Mouse (Mus musculus): ENCODE results near the gene Usp7. TPM values are rescaled to one million over a fixed set of nuclear protein-coding genes. Genes with fewer than 3 reads are reported as not detected.

Gene Usp7
- polyA plus RNA-seq, 1 experiment from 2014 or later = 16.9 TPM

DNA sequence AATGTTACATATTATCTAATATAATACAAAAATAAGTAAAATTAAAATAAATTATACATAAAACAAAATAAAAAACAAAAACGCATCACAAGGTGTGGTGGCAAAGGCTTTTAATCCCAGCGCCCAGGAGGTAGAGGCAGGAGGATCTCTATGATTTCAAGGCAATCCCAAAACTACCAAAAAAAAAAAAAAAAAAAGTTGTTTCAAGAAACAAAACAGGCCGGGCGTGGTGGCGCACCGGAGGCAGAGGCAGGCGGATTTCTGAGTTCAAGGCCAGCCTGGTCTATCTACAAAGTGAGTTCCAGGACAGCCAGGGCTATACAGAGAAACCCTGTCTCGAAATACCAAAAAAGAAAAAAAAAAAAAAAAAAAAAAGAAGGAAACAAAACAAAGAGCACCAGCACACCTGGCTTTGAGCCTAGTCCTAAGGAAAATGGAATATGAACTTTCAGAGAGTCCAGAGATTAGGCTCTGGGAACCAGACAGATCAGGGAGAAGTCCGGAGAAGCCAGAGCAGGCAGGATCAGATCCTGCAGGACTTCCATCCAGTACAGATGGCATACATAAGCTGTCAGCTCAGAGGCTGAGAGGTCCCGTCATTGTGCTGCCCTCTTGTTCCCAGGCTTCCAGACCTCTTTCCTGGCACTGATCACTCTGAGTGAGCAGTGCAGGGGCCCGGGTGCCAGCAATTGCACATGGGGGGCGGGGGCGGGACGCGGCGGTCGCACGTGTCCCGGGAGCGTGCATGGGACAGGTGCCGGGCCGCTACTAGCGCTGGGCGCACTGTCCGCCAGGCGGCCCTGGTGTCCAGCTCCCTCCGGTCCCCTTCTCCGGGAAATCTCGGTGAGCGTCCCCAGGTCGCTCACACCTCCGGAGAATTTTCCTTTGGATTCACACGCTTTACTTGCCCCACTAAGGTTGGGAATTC, 36.8 kb upstream of the Usp7 start:
- ATAC-seq (replicated peaks; ENCODE audit: extremely low read depth, insufficient read depth, low FRiP score) = peak; percentile 56
- WGBS = 8% methylated on average over 33 of the region's 33 CpGs
- no peaks in the 10 kb centered on the region for H3K9me3 ChIP-seq (replicated peaks; ENCODE audit: control insufficient read depth, low read length)
- no peaks in the 10 kb centered on the region for H3K27me3 ChIP-seq (ENCODE audit: control insufficient read depth, insufficient read depth, low read length)
- H3K4me1 ChIP-seq (ENCODE audit: control insufficient read depth, insufficient read depth, low read length) = peaks cover 20% of the 10 kb centered on the region
- H3K36me3 ChIP-seq (ENCODE audit: control insufficient read depth, insufficient read depth) = peaks cover 5% of the 10 kb centered on the region; the same call in 1 of the 2 replicates
- H3K27ac ChIP-seq (ENCODE audit: low read length) = peak overlapping the region; percentile 93
- H3K9ac ChIP-seq (ENCODE audit: low read length) = peak overlapping the region; percentile 58
- H3K4me2 ChIP-seq (ENCODE audit: low read depth, low read length) = peak overlapping the region; percentile 71
- H3K4me3 ChIP-seq (ENCODE audit: low read length) = peak overlapping the region; percentile 67

DNA sequence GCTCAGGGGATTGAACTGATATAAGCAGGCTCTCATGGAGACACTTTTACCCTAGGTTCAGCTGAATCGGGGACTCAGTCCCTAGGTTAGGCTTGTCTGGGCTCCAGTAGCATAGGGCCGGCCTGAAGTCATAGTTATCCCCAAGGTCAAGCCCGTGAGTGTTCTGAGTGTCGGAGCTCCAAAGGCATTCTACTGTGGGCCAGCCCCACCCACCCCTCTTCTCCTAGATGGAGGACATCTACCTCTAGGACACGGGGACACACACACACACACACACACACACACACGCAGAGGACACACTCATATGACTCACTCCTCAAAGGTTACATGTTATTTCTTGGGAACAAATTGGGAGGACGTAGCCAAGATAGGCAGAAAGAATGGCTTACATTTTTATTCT, 35.3 kb upstream of the Usp7 start:
- Histone ChIP-seq H3K4me1 (ENCODE audit: control insufficient read depth, insufficient read depth, low read length) (peaks cover 9% of the 10 kb centered on the region), H3K9me3 (replicated peaks; ENCODE audit: control insufficient read depth, low read length) (no peaks in the 10 kb centered on the region), H3K4me3 (ENCODE audit: low read length) (no peak overlapping the region), H3K9ac (ENCODE audit: low read length) (no peak overlapping the region), H3K27me3 (ENCODE audit: control insufficient read depth, insufficient read depth, low read length) (no peaks in the 10 kb centered on the region), H3K27ac (ENCODE audit: low read length) (no peak overlapping the region), H3K36me3 (ENCODE audit: control insufficient read depth, insufficient read depth) (no peaks in the 10 kb centered on the region), H3K4me2 (ENCODE audit: low read depth, low read length) (no peak overlapping the region)
- no peak for ATAC-seq (replicated peaks; ENCODE audit: extremely low read depth, insufficient read depth, low FRiP score)
- WGBS = 76% methylated on average over 7 of the region's 7 CpGs

- Histone ChIP-seq H3K27me3 (ENCODE audit: control insufficient read depth, insufficient read depth, low read length) (no peaks in the 10 kb centered on the region), H3K36me3 (ENCODE audit: control insufficient read depth, insufficient read depth) (no peaks in the 10 kb centered on the region), H3K4me3 (ENCODE audit: low read length) (no peak overlapping the region), H3K9ac (ENCODE audit: low read length) (no peak overlapping the region), H3K4me2 (ENCODE audit: low read depth, low read length) (no peak overlapping the region), H3K27ac (ENCODE audit: low read length) (no peak overlapping the region), H3K4me1 (ENCODE audit: control insufficient read depth, insufficient read depth, low read length) (0 out of 2 replicates have a peak, but pooled peaks cover 2% of the 10 kb centered on the region), H3K9me3 (replicated peaks; ENCODE audit: control insufficient read depth, low read length) (no peaks in the 10 kb centered on the region)
- ATAC-seq (replicated peaks; ENCODE audit: extremely low read depth, insufficient read depth, low FRiP score) = no peak
- 54% methylated on average over 2 of the region's 2 CpGs for WGBS
Measured at GRCm38 (mm10) chr16:8823661-8824060, 31.6 kb upstream of the Usp7 start.

GRCm38 (mm10) chr16:8822586-8822985, 30.5 kb upstream of the Usp7 start:
- H3K36me3 ChIP-seq (ENCODE audit: control insufficient read depth, insufficient read depth) = no peaks in the 10 kb centered on the region
- no peaks in the 10 kb centered on the region for H3K9me3 ChIP-seq (replicated peaks; ENCODE audit: control insufficient read depth, low read length)
- H3K4me2 ChIP-seq (ENCODE audit: low read depth, low read length) = no peak overlapping the region
- ATAC-seq (replicated peaks; ENCODE audit: extremely low read depth, insufficient read depth, low FRiP score) = no peak
- H3K4me3 ChIP-seq (ENCODE audit: low read length) = no peak overlapping the region
- WGBS = 78% methylated on average over 4 of the region's 4 CpGs
- 0 out of 2 replicates have a peak, but pooled peaks cover 2% of the 10 kb centered on the region for H3K4me1 ChIP-seq (ENCODE audit: control insufficient read depth, insufficient read depth, low read length)
- no peak overlapping the region for H3K9ac ChIP-seq (ENCODE audit: low read length)
- H3K27me3 ChIP-seq (ENCODE audit: control insufficient read depth, insufficient read depth, low read length) = no peaks in the 10 kb centered on the region
- H3K27ac ChIP-seq (ENCODE audit: low read length) = no peak overlapping the region

DNA sequence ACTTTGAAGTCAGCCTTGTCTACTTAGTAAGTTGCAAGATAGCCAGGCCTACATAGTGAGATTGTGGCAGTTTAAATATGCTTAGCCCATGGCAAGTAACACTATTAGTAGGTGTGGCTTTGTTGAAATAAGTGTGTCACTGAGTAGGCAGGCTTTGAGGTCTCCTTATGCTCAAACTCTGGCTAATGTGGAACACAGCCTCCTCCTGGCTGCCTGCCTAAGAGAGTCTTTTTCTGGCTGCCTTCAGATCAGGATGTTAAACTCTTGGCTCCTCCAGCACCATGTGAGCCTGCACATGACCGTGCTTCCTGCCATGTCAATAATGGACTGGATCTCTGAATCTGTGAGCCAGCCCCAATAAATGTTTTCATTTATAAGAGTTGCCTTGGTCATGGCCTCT, 29.3 kb upstream of the Usp7 start:
- Histone ChIP-seq H3K4me1 (ENCODE audit: control insufficient read depth, insufficient read depth, low read length) (0 out of 2 replicates have a peak, but pooled peaks cover 2% of the 10 kb centered on the region), H3K27me3 (ENCODE audit: control insufficient read depth, insufficient read depth, low read length) (no peaks in the 10 kb centered on the region), H3K36me3 (ENCODE audit: control insufficient read depth, insufficient read depth) (no peaks in the 10 kb centered on the region), H3K4me3 (ENCODE audit: low read length) (no peak overlapping the region), H3K9me3 (replicated peaks; ENCODE audit: control insufficient read depth, low read length) (no peaks in the 10 kb centered on the region), H3K27ac (ENCODE audit: low read length) (no peak overlapping the region), H3K4me2 (ENCODE audit: low read depth, low read length) (no peak overlapping the region), H3K9ac (ENCODE audit: low read length) (no peak overlapping the region)
- 64% methylated on average over 1 of the region's 1 CpGs for WGBS
- ATAC-seq (replicated peaks; ENCODE audit: extremely low read depth, insufficient read depth, low FRiP score) = no peak

GRCm38 (mm10) chr16:8817872-8818271, 25.8 kb upstream of the Usp7 start:
- Histone ChIP-seq H3K36me3 (ENCODE audit: control insufficient read depth, insufficient read depth) (no peaks in the 10 kb centered on the region), H3K4me1 (ENCODE audit: control insufficient read depth, insufficient read depth, low read length) (no peaks in the 10 kb centered on the region), H3K9ac (ENCODE audit: low read length) (no peak overlapping the region), H3K27me3 (ENCODE audit: control insufficient read depth, insufficient read depth, low read length) (no peaks in the 10 kb centered on the region), H3K9me3 (replicated peaks; ENCODE audit: control insufficient read depth, low read length) (no peaks in the 10 kb centered on the region), H3K27ac (ENCODE audit: low read length) (no peak overlapping the region), H3K4me3 (ENCODE audit: low read length) (no peak overlapping the region), H3K4me2 (ENCODE audit: low read depth, low read length) (no peak overlapping the region)
- ATAC-seq (replicated peaks; ENCODE audit: extremely low read depth, insufficient read depth, low FRiP score) = no peak
- WGBS = 65% methylated on average over 4 of the region's 4 CpGs

DNA sequence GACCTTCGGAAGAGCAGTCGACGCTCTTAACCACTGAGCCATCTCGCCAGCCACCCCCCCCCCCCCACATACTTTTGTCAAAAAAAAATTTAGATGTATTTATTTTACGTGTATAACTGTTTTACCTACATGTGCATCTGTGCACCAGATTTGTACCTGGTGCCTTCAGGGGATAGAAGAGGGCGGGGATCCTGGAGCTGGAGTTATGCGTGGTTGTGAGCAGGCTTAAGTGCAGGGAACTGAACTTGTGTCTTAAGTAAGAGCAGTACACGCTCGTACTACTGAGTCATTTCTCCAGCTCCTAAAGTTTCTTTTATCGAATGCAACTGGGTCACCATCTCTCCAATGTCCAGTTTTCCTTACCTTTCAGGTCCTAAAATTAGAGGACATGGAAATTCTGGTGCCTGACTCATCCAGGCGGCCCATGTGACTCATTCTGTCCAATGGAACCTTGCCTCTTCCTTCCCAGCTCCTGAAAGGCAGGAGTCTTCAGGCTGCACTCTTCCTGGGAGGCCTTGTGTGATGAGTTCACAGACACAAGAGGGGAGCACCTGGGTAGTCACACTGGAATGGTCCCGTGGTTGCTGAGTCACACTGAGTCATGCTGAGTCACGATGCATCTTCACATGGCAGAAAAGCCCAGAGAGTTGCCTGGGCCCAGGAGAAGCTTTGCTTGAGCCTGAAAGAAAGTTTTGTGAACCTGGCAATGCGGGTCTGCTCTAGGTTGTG, 18.5 kb upstream of the Usp7 start:
- Histone ChIP-seq H3K4me2 (ENCODE audit: low read depth, low read length) (no peak overlapping the region), H3K4me1 (ENCODE audit: control insufficient read depth, insufficient read depth, low read length) (no peaks in the 10 kb centered on the region), H3K27me3 (ENCODE audit: control insufficient read depth, insufficient read depth, low read length) (no peaks in the 10 kb centered on the region), H3K36me3 (ENCODE audit: control insufficient read depth, insufficient read depth) (no peaks in the 10 kb centered on the region), H3K9ac (ENCODE audit: low read length) (no peak overlapping the region), H3K4me3 (ENCODE audit: low read length) (no peak overlapping the region), H3K27ac (ENCODE audit: low read length) (no peak overlapping the region), H3K9me3 (replicated peaks; ENCODE audit: control insufficient read depth, low read length) (no peaks in the 10 kb centered on the region)
- ATAC-seq (replicated peaks; ENCODE audit: extremely low read depth, insufficient read depth, low FRiP score) = no peak
- WGBS = 87% methylated on average over 14 of the region's 14 CpGs

DNA sequence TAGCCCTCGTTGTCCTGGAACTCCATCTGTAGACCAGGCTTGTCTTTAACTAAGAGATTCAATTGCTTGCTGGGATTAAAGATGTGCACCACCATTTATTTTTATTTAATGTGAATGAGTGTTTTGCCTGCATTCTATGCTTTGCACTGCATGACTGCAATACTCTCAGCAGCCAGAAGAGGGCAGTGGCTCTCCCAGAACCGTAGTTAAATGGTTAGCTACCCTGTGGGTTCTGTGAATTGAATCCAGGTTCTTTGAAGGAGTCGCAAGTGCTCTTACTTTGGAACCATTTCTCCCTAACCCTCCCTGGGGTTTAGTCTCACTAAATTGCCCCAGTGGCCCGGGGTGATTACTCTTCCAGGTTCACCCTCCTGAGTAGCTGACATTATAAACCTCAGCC, 14.6 kb upstream of the Usp7 start:
- no peaks in the 10 kb centered on the region for H3K36me3 ChIP-seq (ENCODE audit: control insufficient read depth, insufficient read depth)
- WGBS = 13% methylated on average over 4 of the region's 4 CpGs
- H3K27ac ChIP-seq (ENCODE audit: low read length) = no peak overlapping the region
- H3K9me3 ChIP-seq (replicated peaks; ENCODE audit: control insufficient read depth, low read length) = no peaks in the 10 kb centered on the region
- no peak for ATAC-seq (replicated peaks; ENCODE audit: extremely low read depth, insufficient read depth, low FRiP score)
- no peak overlapping the region for H3K4me2 ChIP-seq (ENCODE audit: low read depth, low read length)
- H3K4me3 ChIP-seq (ENCODE audit: low read length) = no peak overlapping the region
- H3K4me1 ChIP-seq (ENCODE audit: control insufficient read depth, insufficient read depth, low read length) = no peaks in the 10 kb centered on the region
- H3K9ac ChIP-seq (ENCODE audit: low read length) = no peak overlapping the region
- no peaks in the 10 kb centered on the region for H3K27me3 ChIP-seq (ENCODE audit: control insufficient read depth, insufficient read depth, low read length)

DNA sequence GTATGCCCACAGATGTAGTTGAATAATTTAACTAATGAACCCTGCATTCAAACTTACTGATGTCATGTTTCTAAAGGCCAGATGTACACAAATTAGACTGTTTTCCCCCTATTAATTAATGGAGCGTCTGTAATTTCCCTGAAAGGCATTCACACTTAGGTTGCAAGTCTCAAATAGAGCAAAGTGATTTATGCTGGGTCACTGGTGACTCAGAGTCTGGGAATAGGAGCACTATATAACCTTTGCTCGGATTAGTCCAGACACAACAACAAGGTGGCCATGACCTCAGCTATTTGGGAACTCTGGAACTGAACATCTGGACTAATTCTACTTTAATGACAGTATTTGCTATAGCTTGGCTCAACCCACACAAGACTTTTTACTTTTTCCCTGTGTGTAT, 3.8 kb upstream of the Usp7 start:
- no peak for ATAC-seq (replicated peaks; ENCODE audit: extremely low read depth, insufficient read depth, low FRiP score)
- peaks cover 8% of the 10 kb centered on the region for H3K9me3 ChIP-seq (replicated peaks; ENCODE audit: control insufficient read depth, low read length)
- no peaks in the 10 kb centered on the region for H3K36me3 ChIP-seq (ENCODE audit: control insufficient read depth, insufficient read depth)
- no peak overlapping the region for H3K9ac ChIP-seq (ENCODE audit: low read length)
- no peak overlapping the region for H3K4me3 ChIP-seq (ENCODE audit: low read length)
- whole genome bisulfite sequencing = 74% methylated on average over 2 of the region's 2 CpGs
- no peak overlapping the region for H3K4me2 ChIP-seq (ENCODE audit: low read depth, low read length)
- no peak overlapping the region for H3K27ac ChIP-seq (ENCODE audit: low read length)
- no peaks in the 10 kb centered on the region for H3K27me3 ChIP-seq (ENCODE audit: control insufficient read depth, insufficient read depth, low read length)
- H3K4me1 ChIP-seq (ENCODE audit: control insufficient read depth, insufficient read depth, low read length) = no peaks in the 10 kb centered on the region
